Mouse (Mus musculus) erythroid progenitor cell, adult 5-6 weeks (primary cell): ENCODE results near the gene Lrrc20. TPM values are rescaled to one million over a fixed set of nuclear protein-coding genes. Genes with fewer than 3 reads are reported as not detected.
"Not testable (repeated sequence)": the region's sequence is repeated elsewhere in the genome, so short reads cannot be mapped to it uniquely, and the experiment has no call there.

Source experiments
- ATAC-seq: replicated peaks from 2 replicates; pipeline ENCODE4 v1.8.0; 2016; ENCODE audit warnings: moderate number of reproducible peaks, mild to moderate bottlenecking, moderate TSS enrichment, inconsistent platforms; ENCODE audit not compliant: poor library complexity, low FRiP score, severe bottlenecking
- total RNA-seq, 2 experiments: library from RNA; stranded (forward) in 1 of 2; stranded (reverse) in 1 of 2; fragments of 150-400 nt in 1 of 2; fragments of 186-747, 209-891 nt in 1 of 2; gene quantifications; 2 replicates each; pipeline versions ENCODE4 v1.2.3 to v1.2.4; 2015 to 2017; ENCODE audit warnings: low replicate concordance in 2 of 2

Lrrc20 gene
- total RNA-seq (2015; ENCODE audit: low replicate concordance) (2.2 and 5.4 TPM in 2 replicates), total RNA-seq (2017; ENCODE audit: low replicate concordance) (2.5 and 2.6 TPM in 2 replicates)

DNA sequence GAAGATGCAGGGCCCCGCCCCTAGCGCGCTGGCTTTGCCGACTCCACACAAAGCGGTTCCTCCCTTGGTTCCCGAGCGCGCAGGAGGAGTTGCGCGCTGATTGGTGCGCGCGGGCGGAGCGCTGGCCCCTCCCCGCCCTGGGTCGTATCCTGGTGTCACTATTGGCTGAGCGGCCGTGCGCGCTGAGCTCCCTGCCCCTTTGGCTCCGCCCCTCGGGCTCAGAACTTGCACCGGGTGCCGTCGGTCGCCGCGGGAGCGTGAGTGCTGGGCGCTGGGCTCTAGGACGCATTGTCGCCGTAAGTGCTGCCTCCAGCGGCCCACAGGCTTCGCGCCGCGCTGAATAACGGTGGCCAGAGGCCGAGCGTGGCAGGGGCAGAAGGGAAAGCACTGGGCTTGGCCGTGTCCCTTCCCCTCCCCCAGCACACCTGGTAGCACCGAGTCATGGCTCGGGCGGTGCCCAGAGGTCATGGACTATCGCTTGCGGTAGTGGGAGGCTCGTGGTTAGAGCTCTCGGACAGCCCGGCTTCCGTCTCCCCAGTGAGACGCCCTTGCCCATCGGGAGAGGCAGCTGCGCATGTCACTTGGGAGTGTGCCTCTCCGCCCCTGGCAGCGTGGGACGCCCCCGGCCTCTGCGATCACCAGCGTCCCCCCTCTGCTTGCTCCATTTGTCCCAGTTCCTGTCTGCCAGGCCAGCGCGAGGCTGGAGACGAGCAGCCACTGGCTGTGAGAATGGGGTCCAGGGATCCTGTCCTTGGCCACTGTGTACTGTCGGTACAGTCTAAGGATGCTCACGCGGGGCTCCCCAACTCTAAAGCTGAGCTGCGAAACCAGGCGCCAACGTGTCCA is at the start of gene Lrrc20:
Gene Lrrc20 (plus strand): TSS at position 208 of the 846 bp plus-strand sequence.
- peak; percentile 96 for ATAC-seq

DNA sequence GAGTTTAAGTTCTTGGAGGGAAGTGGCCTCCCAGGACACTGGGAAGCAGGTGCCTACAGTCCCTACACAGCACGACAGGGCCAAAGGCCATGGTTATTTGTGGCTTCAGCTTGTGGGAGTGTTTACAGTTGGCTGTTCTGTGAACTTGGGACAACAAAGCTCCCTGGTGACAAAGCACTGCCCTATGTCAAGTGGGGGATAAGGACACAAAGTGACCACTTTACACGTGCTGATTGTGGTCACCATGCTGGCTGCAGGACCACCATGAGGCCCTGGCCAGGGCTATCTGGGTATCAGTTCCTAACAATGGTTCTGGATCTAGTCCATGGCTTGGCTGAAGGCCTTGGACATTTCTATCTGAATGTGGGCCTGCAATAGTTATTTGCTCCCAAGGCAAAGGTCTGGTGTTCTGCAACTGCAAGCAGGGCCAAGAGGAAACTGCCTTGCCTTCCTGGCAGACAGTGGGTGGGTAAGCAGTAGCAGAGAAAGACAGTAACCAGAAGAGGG is 49.3 kb upstream of the Lrrc20 start:
- ATAC-seq: no peak

DNA sequence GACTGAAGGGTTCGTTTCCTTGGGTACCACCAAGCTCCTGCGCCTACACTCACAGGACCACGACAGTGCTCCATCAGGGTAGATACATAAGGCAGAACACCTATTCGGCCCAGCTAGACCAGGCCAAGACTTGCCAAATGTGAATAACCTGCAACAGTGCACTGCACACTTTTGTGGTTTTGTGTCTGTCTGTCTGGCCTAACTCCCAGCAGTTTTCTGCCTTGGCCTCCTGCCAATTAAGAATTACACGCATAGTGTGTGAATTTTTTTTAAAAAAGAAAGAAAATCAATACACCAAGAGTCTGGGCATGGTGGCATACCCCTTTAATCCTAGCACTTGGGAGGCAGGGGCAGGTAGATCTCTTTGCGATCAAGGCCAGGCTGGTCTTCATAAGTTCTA is 47.6 kb upstream of the Lrrc20 start:
- no peak for ATAC-seq

- no peak for ATAC-seq
Observed at GRCm38 (mm10) chr10:61428416-61428815, 47.2 kb upstream of the Lrrc20 start.

DNA sequence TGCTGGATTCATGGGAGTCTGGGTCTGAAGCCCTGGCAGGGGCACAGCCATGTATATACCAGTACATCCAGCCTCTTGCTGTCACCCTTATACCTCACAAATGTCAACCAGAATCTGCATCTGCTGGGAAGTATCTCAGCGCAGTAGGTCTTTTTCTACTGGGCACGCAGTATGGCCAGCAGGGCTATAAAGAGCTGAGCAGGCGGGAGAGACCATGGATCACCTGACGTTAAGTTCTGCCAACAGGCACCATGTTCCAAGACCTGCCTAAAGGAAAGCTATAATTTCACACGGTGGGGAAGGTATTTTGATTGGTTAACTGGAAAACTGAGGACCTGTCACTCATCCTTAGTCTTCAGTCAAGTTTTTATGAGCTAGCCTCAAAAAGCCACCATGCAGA is 46.6 kb upstream of the Lrrc20 start:
- ATAC-seq: no peak

- no peak for ATAC-seq
Observed at GRCm38 (mm10) chr10:61431375-61431774, 44.2 kb upstream of the Lrrc20 start.

- ATAC-seq: no peak
Observed at GRCm38 (mm10) chr10:61440202-61440800, 35.3 kb upstream of the Lrrc20 start.

DNA sequence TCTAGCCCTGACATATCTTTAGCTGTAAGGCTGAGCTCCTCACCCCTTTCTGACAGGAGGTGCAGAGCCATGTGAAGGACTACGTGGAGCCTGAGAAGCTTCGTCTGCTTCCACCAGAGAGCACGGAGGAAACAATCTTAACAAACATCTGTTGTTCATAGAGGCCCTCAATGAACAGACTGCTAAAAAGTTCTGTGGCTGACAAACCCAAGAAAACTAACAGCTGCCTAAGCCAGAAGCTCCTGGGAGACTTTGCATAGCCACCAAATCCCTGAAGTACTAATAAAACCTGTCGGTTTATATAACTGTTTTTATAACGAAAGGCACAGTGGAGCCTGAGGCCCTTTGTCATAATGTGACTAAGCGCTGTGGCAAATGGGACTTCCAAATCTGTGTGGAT is 32.1 kb upstream of the Lrrc20 start:
- ATAC-seq: no peak

DNA sequence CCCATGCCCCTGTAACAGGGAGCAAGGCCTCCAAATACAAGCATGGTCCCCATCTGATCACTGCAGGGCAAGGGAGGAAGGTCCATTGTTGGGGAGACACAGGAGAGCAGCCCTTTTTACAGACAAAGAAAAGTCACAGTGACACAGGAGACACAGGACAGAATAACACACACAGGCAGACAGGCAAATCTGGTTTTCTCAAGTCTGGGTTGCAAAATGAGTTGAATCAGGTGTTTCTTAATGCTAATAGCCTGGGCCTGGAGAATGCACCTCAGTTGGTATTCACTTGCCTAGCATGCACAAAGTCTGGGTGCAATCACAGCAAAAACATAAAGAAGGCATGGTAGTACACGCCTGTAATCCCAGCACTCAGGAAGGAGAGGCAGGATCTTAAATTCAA is 31.7 kb upstream of the Lrrc20 start:
- ATAC-seq: no peak

DNA sequence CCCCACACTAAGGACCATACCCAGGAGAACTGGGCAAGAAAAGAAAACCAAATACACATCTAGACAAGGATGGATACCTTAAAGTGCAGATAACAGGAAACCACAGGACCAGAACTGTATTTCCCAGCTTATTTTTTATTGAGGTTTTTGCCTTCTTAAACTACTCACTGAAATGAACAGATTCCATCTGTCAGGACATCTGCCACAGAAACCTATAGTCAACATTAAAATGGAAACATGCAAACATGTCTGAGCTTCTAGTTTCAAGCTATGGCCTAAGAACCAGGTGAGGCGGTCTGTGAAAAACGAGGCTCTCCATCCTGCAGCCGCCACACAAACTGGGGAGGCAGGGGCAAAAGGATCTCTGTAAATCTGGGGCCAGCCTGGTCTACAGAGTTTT is 30.6 kb upstream of the Lrrc20 start:
- ATAC-seq: no peak

DNA sequence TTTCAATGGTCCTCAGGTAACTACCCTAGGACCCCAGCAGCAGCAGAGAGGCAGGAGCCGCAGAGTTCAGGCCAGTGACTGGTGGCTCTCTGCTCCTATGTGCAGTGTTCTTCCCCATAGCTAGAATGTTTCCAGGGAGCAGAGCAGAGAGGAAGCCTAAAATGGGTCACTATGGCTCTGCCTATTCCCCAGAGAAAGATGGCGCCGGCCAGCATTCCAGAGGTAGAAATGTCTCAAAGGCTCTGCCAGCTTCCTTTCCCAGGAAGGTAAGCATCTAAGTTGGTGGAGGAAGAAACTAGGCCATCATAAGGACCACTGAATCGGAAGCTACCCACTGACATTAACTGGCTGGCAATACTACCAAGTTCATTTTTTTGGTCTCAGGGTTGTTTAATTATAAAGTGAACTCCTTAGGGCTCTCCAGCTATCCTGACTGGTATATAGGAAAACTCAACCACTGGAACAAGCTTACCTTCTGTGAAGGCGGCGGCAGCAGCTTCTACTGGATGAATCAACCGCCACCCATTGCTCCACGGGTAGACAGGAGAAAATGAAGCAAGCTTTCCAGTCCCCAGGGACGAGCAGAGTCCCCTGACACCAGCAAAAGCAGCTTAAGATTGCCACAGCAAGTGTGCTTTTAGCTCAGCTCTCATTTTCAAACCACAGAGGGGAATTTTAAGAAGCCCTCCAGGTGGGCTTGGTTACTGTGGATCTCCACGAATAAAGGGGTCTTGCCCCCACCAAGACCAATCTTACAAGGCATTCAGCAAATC is 27.8 kb upstream of the Lrrc20 start:
- ATAC-seq: no peak

DNA sequence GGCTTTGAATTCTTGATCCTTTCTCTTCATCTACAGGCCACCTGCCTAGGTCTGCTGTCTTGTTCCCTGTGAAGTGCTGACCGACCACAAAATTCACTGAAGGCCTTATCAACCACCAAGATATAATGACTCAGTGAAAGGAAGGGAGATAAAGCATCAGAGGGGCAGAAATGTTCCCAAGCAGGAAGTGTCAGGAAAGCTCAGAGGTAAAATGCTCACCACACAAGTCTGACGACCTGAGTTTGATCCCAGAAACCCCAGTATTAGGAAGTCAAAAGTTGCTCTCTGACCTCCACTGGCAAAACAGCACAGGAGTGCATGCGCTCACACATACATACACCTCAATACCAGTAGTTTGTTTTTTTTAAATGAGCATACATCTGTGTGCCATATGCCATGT is 26.8 kb upstream of the Lrrc20 start:
- ATAC-seq: no peak

DNA sequence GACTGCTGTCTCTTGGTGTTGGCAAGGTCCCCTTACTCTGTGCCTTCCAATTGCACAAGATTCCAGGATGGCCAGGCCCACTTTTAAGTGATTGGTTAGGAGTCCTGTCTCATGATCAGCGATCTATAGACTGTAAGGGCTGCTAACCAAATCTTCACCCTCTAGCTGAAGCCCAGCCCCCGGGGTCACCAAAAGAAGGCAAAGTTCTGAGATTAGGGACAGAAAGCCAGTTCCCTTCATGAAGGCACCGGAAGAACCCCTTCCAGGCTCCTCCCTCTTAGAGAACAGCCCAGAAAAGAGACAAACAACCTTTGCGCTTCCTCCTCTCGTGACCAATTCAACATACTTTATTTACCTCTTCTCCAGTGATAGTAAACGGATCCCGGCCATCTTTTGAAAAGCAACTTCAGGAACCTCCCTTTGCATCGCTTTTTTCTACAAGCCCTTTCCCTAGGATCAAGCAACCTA is 24.1 kb upstream of the Lrrc20 start:
- peak; percentile 57 for ATAC-seq

DNA sequence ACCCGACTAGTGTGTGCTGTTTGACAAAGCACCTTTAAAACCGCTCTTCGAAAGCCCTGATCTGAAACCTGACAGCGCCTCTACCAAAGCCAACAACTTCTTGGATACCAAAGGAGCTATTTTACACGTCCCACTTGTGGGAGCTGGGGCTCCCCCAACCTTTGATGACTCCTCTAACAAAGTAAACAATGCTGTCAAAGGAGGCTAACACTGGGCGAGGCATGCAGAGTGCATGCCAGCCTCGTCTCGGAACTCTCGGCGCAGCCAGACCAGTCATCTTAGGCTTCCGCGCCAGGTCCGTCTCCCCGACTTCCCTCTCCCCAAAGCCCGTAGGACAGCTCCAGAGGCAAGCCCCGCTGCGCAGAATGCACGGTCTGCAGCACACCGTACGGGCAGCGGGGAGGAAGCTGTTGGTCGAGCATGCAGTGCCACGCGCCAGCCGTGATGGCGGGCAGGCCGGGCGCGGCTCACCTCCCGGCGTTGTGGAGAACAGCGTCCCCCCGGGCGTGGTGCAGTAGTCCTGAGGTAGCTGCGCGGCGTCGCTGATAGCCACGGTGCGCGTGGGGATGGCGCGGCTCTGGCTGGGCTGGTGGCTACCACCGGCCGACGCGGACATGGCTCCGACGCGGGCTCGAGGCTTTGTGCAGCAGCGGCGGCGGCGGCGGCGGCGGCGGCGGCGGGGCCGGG is 23.5 kb upstream of the Lrrc20 start:
- peak; percentile 65 for ATAC-seq

DNA sequence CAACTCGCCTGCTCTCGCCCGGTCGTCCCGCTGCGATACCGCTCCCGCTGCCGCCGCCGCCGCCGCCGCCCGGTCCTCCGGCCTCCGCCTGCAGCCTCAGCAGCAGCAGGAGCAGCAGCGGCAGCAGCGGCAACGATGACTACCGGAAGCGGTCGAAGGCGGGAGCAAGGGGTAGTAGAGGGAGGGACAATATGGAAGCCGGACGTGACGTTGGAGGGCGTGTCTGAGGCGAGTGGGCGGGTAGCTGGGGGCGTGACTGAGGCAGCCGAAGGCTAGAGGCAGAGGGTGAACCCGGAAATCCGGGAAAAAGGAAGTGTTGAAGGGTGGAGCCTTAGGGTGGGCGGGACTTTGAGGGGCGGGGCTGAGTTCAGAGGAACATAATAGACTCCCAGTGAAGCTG is 23.0 kb upstream of the Lrrc20 start, which contains the start of gene Eif4ebp2:
Gene Eif4ebp2 (minus strand): TSS at position 17 of the 400 bp plus-strand sequence.
- ATAC-seq: peak; percentile 98

GRCm38 (mm10) chr10:61453171-61453570 is 22.4 kb upstream of the Lrrc20 start:
- ATAC-seq: not testable (repeated sequence)

GRCm38 (mm10) chr10:61457182-61457581 is 18.4 kb upstream of the Lrrc20 start:
- no peak for ATAC-seq

DNA sequence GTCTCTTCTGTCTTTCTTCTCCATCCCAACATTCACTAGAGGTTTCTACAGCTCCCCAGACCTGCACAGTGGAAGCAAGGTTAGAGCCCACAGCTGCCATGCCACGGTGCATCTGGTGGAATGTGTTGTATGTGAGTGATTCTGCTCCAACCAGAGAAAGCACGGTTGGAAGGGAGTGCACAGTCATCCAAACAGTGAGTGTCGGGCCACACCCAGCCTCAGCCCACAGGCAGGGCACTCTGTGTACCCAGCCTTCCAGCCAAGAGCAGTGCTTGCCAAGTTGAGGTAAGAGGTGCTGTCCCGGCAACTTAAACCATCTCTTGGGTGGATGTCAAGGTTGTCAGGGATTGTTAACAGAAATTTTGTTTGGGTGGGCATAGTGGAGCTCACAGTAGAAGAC is 10.6 kb upstream of the Lrrc20 start:
- peak; percentile 80 for ATAC-seq

DNA sequence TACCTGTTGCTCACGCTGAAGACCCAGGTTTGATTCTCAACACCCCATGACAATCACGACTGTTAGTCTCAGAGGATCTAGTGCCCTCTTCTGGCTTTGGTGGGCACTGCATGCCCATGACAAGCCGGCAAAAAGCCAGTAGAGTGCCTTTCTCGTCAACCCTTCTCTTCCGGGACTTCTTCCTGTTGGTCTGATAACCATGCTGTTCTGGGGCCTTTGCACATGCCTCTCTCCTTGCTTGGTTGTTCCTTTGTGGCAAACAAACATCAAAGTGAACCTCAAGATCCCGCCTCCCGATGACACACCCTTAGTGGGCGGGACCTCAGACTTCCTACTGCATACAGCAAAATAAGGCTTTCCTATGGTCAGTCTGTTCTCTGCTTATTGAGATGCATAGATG is 9.4 kb upstream of the Lrrc20 start:
- peak; percentile 63 for ATAC-seq

DNA sequence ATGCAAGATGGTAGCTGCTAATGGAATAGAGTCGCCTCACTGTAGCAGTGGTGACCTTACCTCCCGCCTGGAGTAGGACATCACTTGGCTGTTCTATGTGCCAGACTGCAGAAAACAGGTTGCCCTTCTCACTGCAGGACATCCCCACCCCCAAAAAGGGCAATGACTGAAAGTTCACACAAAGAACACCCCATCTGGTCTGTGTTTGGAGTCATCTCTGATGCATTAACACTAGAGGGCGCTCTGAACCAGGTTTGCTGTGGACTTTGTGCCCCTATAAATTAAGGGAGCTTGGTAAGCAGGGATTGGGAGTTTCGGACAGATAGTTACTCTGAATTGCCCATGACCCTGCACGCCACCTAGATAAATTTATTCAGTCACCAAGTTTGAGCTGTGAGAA is 8.7 kb upstream of the Lrrc20 start:
- peak; percentile 65 for ATAC-seq
